Mouse (Mus musculus) spleen, postnatal 10 days (tissue): ENCODE measurements around the gene Nmt2.

Experiments
- DNase-seq, 2 experiments: peaks; one replicate each; pipeline ENCODE4 v3.0.0; 2021 to 2022; ENCODE audit warnings: low spot score in 2 of 2

The Nmt2 gene

DNA sequence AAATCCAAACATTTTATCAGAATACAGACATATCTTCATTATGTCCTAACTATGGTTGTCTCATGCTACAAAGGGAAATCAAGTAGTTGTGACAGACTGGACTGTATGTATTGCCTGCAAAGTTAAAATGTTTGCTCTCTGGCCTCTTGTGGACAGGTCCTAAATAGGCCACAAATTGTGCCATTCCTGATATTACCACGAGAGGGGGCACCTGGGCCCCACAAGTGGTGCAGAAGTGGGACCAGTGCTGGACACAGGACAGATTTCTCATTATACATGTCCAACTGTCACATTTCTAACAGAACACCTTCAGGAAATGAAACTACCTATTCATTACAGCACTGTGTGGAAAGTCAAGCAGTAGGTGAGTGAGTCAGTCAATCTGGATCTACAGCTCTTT lies 43.3 kb downstream of the Nmt2 start:
- DNase-seq: peak; percentile 47 to 76

DNA sequence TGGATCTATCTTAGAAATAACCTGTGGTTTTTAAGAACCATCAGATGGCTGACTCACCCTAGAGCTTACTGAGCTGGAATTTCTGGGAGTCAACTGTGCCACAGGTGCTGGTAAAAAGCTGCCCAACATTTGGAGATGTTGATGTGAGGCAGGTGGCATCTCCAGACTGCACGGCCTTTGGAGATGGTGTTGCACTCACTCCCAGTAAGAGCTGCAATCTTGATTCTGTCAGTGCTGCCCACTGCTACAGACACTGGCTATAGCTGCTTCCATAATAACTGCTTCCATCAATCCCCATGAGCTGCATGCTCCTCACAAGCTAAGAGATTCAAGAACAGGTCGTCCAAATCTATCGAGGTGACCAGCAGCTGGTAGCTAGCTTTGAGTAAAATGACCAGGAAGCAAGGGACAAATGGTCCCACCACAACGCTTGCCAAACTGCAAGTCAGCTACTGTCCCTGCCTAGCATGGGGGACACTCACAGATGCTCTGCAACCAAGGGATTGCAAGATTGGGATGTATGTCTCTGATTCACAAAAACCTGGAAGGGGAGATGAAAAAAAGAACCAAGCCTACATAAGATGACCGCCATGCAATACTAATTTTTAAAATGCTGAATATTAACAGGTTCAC lies 47.2 kb downstream of the Nmt2 start:
- no peak for DNase-seq

DNA sequence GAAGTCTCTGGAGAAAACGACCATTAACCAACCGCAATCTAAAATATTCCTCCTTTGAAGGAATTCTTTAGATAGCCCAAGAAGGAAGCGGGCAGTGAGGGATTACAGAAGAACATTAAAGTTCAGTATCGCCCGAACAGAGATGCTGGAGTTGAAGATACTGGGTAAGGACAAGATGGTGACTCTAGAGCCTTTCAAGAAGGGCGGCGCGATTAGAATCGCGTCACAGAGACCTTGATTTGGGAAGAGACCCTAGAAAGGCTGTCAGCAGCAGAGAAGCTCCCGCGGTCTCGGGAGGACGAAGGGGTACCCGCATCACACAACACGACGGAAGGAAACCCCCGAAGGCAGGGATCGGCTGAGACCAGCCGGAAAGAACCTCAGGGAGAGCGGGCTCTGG lies 48.0 kb downstream of the Nmt2 start:
- no peak for DNase-seq

DNA sequence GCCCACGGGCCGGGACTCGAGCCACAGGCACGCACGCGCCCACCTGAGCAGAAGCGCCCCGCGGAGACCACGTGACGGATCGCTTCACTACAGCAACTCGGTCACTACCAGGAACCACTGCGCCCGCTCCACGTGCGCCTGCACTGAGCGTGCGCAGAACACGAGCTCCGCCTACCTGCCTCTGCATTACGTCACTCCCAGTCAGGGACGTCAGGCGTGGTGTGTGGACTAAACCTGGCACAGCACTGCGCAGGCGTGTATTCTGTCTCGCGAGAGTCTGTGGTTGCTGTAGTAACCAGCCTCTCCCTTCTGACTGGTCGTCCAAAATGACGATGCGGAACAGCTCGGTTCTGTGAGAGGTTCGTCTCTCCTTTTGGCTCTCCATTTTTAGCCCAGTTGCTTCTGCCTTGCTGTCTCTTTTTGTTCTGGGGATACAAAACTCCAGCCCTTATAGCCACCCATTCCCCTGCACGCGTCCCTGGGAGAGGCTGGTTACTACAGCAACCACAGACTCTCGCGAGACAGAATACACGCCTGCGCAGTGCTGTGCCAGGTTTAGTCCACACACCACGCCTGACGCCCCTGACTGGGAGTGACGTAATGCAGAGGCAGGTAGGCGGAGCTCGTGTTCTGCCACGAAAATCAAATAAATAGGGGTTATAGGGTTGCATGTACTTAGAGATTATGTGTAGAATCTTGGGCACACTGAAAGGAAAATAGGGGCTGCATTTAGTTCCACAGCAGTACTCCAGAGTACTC lies 48.7 kb downstream of the Nmt2 start, which contains the start of gene Rpp38:
Gene Rpp38 (minus strand): TSS at position 160 of the 759 bp plus-strand sequence.
- DNase-seq: peak; percentile 93 to 96

DNA sequence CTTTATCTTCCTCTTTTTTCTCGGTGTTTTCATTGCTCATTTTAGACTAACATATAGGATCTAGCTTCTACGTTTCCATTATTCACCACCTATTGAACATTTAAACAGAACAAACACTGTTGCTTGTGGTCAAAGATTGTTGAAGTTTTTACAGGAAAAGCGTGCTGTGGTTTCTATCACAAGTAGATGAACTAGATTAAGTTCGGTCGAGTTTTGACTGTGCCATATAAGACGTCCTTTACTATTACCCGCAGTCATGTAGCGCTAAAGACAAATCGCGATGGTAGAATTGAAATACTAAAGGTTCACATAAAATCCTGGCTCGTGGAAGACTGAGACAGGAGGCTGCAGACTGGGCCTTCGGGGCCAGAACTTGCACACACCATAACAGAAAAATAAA lies 49.7 kb downstream of the Nmt2 start:
- no peak for DNase-seq

DNA sequence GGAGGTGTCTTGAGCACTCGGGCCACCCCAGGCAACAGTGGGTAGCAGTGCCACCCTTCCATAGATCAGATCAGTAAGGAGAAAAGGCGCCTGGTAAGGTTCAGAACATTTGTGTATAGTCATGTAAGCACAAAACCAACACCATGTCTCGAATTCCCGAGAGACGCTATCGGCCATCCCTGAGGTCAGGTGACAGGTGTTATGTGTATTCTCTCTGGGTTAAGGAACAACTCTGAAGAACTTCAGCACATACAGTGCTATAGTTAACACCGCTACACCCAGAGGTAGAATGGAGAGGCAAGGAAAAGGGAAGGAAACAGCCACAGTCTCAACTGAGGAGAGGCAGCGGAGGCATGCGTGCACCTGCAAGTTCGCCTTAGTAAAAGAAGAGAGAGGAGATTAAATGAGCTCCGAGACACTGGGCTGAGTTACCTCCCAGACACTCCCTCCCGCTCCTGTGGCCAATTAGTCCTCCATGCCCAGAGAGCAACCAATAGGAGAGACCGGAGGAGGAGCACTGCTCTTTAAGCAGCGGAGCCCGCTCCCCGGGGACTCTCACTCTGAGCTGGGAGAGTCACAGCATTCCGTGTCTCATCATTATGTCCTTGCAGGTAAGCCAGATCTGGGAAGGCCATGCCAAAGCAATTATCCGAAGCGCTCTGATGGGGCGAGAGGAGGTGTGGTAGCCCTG lies 51.7 kb downstream of the Nmt2 start, which contains the start of gene Acbd7:
Gene Acbd7 (plus strand): TSS at position 558 of the 691 bp plus-strand sequence.
- peak; percentile 36 to 65 for DNase-seq

DNA sequence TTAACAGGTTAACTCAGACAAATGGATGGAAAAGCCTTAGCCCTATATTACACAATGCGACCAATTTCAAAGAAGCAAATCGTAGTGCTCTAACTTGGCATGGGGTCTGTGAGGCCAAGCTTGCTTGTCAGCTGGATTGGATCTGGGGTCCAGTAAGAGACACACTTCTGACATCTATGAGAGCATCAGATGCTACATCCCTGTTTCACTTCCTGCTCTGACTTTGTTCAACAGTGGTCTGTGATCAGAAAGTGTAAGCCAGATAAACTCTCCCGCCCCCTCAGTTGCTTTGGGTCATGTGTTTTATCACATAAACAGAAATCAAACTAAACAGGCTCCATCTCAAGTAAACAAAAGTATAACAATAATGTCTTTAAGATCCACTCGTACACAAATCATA lies 64.4 kb downstream of the Nmt2 start:
- DNase-seq: no peak

DNA sequence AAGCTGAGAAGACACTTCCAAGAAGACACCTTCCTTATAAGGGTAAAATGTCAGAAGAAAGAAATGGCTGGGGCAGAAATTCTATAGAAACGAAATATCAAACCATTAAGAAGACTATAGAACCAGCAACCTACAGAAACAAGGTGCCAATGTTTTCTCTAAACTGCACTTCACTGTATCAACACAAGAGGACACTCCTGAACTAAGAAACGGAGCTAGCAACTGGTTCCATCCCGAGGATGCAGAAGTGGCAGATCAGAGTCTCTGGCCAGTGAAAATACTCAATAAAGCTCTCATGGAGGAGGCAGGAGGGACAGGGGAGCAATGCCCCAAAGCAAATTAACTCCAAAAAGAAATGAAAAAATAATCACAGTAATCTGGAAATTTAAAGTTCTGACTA lies 64.9 kb downstream of the Nmt2 start:
- no peak for DNase-seq

DNA sequence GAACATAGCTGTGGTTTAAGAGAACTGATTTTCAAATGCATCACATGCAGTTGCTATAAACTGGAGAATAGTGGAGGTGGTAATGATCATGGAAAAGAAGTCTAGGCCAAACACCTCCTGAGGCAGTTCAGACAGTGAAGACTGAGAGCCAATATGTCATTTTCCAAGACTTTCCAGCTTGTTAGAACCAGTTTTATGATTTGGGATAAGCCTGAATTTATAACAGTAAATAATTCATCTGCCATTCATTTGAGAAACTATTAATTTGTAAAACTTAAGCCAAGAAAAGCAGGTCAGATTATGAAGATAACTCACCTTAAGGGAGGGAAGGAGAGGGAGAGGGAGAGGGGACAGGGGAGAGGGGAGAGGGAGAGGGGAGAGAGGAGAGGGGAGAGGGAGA lies 69.1 kb downstream of the Nmt2 start:
- DNase-seq: no peak

DNA sequence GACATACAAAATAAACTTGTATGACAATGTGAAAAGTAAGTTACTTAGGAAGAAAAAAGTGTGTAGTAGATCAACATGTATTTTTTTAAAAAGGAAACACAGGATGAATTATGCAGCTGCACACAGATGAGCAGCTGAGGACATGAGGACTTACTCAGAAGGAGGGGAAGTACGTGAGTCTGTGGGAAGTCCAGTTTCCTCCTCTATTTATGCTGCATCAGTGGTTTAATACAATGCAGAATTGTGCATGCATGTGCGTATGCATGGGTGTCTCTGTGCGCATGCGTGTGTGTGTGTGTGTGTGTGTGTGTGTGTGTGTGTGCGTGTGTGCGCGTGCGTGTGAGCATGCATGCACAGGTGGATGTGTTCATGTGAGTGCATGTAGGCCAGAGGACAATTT lies 71.8 kb downstream of the Nmt2 start:
- DNase-seq: no peak

DNA sequence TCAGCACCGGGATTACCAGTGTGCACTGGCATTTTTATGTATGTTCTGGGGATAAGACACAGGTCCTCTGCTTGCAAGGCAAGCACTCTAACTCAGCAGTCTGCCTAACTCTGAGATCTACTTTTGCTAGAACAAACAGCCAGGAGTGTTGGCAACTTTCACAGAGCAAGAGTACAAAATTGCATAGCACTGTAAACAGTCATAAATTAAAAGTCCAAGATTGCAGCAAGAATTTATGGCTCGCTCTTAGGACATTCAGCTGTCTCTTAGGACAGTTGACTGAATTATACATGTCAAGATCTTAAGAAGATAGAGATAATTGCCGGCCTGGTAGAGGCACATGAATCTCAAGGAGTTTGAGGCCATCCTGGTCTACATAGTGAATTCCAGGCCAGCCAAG lies 72.3 kb downstream of the Nmt2 start:
- DNase-seq: no peak

DNA sequence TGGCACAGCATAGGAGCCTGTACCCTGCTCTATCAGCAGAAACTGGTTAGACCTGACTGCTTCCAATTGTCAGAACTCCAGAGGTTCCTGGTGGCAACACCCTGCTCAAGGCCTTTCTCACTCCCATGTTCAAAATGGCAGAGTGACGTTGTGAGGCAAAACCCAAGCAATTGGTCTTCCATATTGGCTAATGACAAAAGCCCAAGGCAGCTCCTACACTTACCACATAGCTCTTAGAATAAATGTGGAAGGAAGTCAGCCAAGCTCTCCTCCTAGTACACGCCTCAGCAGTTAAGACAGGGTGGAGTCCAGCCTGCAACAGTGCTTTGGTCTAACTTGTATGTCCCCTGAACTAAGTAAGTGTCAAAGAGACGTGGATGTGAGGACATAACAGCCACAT lies 73.9 kb downstream of the Nmt2 start:
- DNase-seq: no peak

DNA sequence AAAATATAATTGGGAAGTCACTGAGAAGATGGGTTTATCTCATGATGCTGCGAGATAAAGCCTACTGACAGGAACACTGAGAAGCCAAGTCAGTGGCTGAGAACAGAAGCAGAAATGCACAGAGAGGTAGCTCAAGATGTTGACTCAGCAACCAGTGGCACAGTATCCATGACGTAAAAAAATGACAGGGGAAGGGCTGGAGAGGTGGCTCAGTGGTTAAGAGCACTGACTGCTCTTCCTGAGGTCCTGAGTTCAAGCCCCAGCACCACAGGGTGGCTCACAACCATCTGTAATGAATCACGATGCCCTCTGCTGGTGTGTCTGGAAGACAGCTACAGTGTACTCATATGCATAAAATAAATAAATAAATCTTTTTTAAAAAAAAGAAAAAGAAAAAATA lies 77.1 kb downstream of the Nmt2 start:
- DNase-seq: no peak

DNA sequence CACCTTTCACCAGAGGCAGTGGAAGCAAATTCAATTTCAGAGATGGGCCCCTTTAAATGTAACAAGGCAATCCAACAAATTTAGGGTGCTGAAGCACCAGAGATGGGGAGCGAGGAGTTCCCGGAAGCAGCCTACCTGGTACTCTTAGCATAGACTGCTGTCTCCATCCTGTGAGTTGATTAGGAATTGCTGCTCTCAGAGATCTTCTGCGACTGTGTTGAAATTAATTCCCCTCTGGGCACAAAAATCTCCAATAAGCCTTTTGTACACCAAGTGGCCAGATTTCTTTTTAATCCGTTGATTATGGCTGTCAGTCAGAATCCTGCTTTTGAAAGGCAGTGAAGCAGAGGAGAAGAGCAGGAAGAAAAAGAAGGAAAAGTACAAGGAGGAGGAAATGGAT lies 81.1 kb downstream of the Nmt2 start:
- DNase-seq: no peak
